21 mouse cellular contexts compared by ENCODE assay signal in the genomic region with DNA sequence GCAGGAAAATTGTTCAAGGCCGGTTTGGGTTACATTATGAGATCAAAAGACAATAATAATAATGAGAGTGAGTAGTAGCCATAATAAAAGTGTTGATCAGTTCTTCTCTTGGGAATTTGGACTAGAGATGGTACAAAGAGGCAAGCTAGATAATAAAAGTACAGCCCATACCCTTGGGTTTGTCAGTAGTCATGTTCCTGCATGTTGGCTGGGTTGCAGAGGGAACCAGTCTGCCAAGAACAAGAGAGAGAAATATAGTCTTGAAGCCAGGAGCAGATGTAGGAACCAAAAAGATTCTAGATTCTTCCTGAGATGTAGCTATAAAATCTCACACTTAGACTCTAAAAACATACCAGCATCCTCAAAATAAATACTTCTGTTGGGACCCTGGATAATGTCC.
DNase-seq lines count a peak whose midpoint lies in the region; ATAC-seq lines count a peak whose summit lies in the region.
"Had no signal": no experiment of that assay in that cellular context is flagged by ENCODE, and none has a peak within 500 bp of the region (broad histone marks: within the 10 kb centered on the region; RNA-seq: fewer than 3 reads in every experiment).

No protein-coding gene starts in this region.

- ATAC-seq in frontal cortex, adult (ENCODE audit: low TSS enrichment) = peak; percentile 65
- ATAC-seq: activated CD4-positive, CD25-positive, alpha-beta regulatory T cell, adult 4 months; CD4-positive, CD25-positive, alpha-beta regulatory T cell, adult 4 months; Patski had no signal

- DNase-seq in frontal cortex, postnatal 10 days (ENCODE audit: low spot score in 2 of 2) = no peak
- peak; percentile 51 for DNase-seq in heart, adult 11 months
- DNase-seq in heart, postnatal 10 days = no peak
- DNase-seq in brain, adult 2 months (ENCODE audit: low read depth, low spot score) = peak; percentile 46
- peak; percentile 10 for DNase-seq in fat pad, adult 2 months (ENCODE audit: extremely low read depth, low read depth, low spot score)
- no peak for DNase-seq in urinary bladder, postnatal 4 days (ENCODE audit: low spot score in 2 of 2)
- no peak for DNase-seq in ovary, postnatal 14 days (ENCODE audit: low spot score)
- DNase-seq: adrenal gland, adult 2 months; adrenal gland, adult 8-10 months; adrenal gland, postnatal 10 days; adrenal gland, postnatal 14 days; adrenal gland, postnatal 25 days; adrenal gland, postnatal 36 days; B cell, adult 2 months; cerebellum, adult 11 months; cerebellum, adult 11-12 months; cerebellum, adult 18-20 months had no signal

- intact Hi-C loops in heart, postnatal 10 days (cut with DNase I) = loop anchor here (5.0 kb wide), 1 partner anchor 83 kb away; no protein-coding TSS in a partner anchor

Comparison
In these comparisons a context has a peak if more than half of its experiments do, and no peak if none do; other contexts are left out.
1. DNase-seq: peak in heart, adult 11 months (single experiment), brain, adult 2 months (single experiment) and fat pad, adult 2 months (single experiment); none in frontal cortex, postnatal 10 days (0 of 2), heart, postnatal 10 days (0 of 2), urinary bladder, postnatal 4 days (0 of 2) and ovary, postnatal 14 days (single experiment).